Mouse (Mus musculus) subcutaneous adipose tissue, adult 2 months (tissue): ENCODE results near the gene Pcbp4. TPM values are rescaled to one million over a fixed set of nuclear protein-coding genes. Genes with fewer than 3 reads are reported as not detected.

ENCODE experiments used
- polyA plus RNA-seq: library from polyadenylated mRNA; depleted of rRNA; stranded (reverse); fragments of >200 nt; gene quantifications from 2 replicates; pipeline ENCODE4 v1.2.3, GENCODE M21; 2012; ENCODE audit warnings: low replicate concordance; rRNA removed

Gene Pcbp4
- polyA plus RNA-seq, result 78.7 and 126 TPM in 2 replicates

GRCm38 (mm10) chr9:106453271-106454070 is at the start of gene Pcbp4:
TSS of gene Pcbp4 (plus strand) at chr9:106453291.

GRCm38 (mm10) chr9:106429221-106430014 is 23.7 kb upstream of the Pcbp4 start, which contains the start of gene Rpl29:
TSS of gene Rpl29 (plus strand) at chr9:106429454.

GRCm38 (mm10) chr9:106447348-106447747 is 5.7 kb upstream of the Pcbp4 start, which contains the start of the genes Abhd14b and Abhd14a:
TSS of gene Abhd14b (plus strand) at chr9:106447459.
TSS of gene Abhd14a (minus strand) at chr9:106447678.

GRCm38 (mm10) chr9:106465571-106466200 is 12.6 kb downstream of the Pcbp4 start, which contains the start of gene Gpr62:
TSS of gene Gpr62 (minus strand) at chr9:106465938.

DNA sequence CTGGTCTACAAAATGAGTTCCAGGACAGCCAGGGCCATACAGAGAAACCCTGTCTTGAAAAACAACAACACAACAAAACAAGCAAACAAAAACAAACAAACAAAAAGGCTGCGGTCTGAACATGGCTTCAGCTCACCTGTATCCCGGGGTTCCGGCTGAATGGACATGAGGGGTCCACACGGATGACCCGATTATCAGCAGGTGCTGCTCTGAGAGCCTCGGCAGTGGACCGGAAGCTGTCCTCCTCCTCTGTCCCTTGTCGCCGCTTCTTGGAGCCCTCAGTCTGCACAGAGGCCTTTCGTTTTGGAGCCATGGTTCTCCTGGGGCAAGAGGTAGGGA is 22.5 kb downstream of the Pcbp4 start, which contains the start of gene Rrp9:
TSS of gene Rrp9 (plus strand) at position 301 of the 339 bp plus-strand sequence.

GRCm38 (mm10) chr9:106476924-106477484 is 23.9 kb downstream of the Pcbp4 start, which contains the start of gene Parp3:
TSS of gene Parp3 (minus strand) at chr9:106476949.

GRCm38 (mm10) chr9:106499667-106500066 is 46.6 kb downstream of the Pcbp4 start, which contains the start of gene Iqcf1:
TSS of gene Iqcf1 (plus strand) at chr9:106499967.

Other genes with a start within 250 kb of the Pcbp4 start
- 4.1 and 10.6 TPM in 2 replicates for gene Tlr9, start 230.7 kb upstream of the Pcbp4 start, polyA plus RNA-seq
- gene Alas1, start 204.6 kb upstream of the Pcbp4 start, polyA plus RNA-seq, result 185 and 273 TPM in 2 replicates
- gene Poc1a, start 172.2 kb upstream of the Pcbp4 start, polyA plus RNA-seq, result 8.3 and 11.1 TPM in 2 replicates
- 46.7 and 83.4 TPM in 2 replicates for gene Dusp7, start 84.7 kb upstream of the Pcbp4 start, polyA plus RNA-seq
- gene Rpl29, start 23.8 kb upstream of the Pcbp4 start, polyA plus RNA-seq, result 462 and 751 TPM in 2 replicates
- 11.5 and 16.5 TPM in 2 replicates for gene Acy1, start 15.0 kb upstream of the Pcbp4 start, polyA plus RNA-seq
- gene Abhd14b, start 5.8 kb upstream of the Pcbp4 start, polyA plus RNA-seq, result 80.4 and 111 TPM in 2 replicates
- 53.8 and 72.6 TPM in 2 replicates for gene Abhd14a, start 5.6 kb upstream of the Pcbp4 start, polyA plus RNA-seq
- 0.40 TPM in 1 of 2 replicates, not detected in the other for gene Gpr62, start 12.6 kb downstream of the Pcbp4 start, polyA plus RNA-seq
- gene Rrp9, start 22.7 kb downstream of the Pcbp4 start, polyA plus RNA-seq, result 22.3 and 41.2 TPM in 2 replicates
- gene Parp3, start 23.7 kb downstream of the Pcbp4 start, polyA plus RNA-seq, result 91.3 and 199 TPM in 2 replicates
- not detected in 2 replicates for gene Iqcf1, start 46.7 kb downstream of the Pcbp4 start, polyA plus RNA-seq
- gene Iqcf5, start 61.3 kb downstream of the Pcbp4 start, polyA plus RNA-seq, result not detected in 2 replicates
- gene Iqcf3, start 108.3 kb downstream of the Pcbp4 start, polyA plus RNA-seq, result not detected in 2 replicates
- not detected in 2 replicates for gene Iqcf4, start 117.7 kb downstream of the Pcbp4 start, polyA plus RNA-seq
- gene Iqcf6, start 173.3 kb downstream of the Pcbp4 start, polyA plus RNA-seq, result not detected in 2 replicates
- not detected in 2 replicates for gene Grm2, start 202.8 kb downstream of the Pcbp4 start, polyA plus RNA-seq
- 142 and 168 TPM in 2 replicates for gene Tex264, start 232.6 kb downstream of the Pcbp4 start, polyA plus RNA-seq